Comparison of ENCODE assay signal across 8 mouse cellular contexts in the genomic region with DNA sequence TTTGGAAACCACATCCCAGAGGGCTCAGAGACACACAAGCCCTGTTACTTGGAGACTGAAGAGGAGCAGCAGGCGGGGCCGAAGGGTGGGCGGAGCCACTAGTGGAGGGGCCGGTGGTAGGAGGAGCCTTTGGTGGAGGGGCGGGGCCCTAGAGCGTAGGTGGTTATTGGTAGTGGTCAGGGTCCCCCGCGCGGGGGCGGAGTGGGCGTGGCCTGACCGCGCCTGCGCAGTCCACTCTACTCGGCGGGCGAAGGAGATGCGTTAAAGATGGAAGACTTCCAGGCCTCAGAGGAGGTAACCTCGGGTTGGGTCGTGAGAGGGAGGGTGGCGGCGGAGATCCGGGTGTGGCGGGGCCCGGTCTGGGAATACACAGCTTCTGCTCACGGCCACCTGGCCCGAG. TPM values are rescaled to one million over a fixed set of nuclear protein-coding genes. Genes with fewer than 3 reads are reported as not detected.
A peak's percentile ranks its signal among the peaks of the same experiment; 100 is the strongest.
DNase-seq lines count a peak whose midpoint lies in the region; ATAC-seq and TF ChIP-seq lines count a peak whose summit lies in the region.
"Not testable (repeated sequence)": the region's sequence is repeated elsewhere in the genome, so short reads cannot be mapped to it uniquely, and the experiment has no call there.

TSS of gene Dynlt1b (plus strand) at position 168 of the 400 bp plus-strand sequence.

- under 1% methylated on average over 27 of the region's 27 CpGs for WGBS in hindbrain, embryonic 10.5 days
- under 1% methylated on average over 27 of the region's 27 CpGs for WGBS in lung, postnatal 0 days

- peak; percentile 91 for DNase-seq in MEL-GATA-1-ER (ENCODE audit: extremely low read depth, low read depth)
- peak; percentile 100 for DNase-seq in cerebellum, adult 8-10 months
- peak; percentile 100 for DNase-seq in hindbrain, embryonic 10.5 days (ENCODE audit: low spot score)
- peak; percentile 100 for DNase-seq in layer of hippocampus, adult 9-11 months
- DNase-seq in lung, postnatal 0 days (ENCODE audit: low spot score): peak; percentile 100
- peak; percentile 100 for DNase-seq in ovary, postnatal 14 days (ENCODE audit: low spot score)
- DNase-seq in thymus, postnatal 14 days: peak; percentile 100

- peak within 1 kb of the TSS; percentile 46 for H3K4me2 ChIP-seq in lung, postnatal 0 days (replicated peaks; ENCODE audit: low read depth, low read length)

- not testable (repeated sequence) for H3K9me3 ChIP-seq in hindbrain, embryonic 10.5 days; lung, postnatal 0 days (ENCODE audit: low read length)

- H3K36me3 ChIP-seq in hindbrain, embryonic 10.5 days: peaks cover 18% of the 10 kb centered on the region
- not testable (repeated sequence) for H3K36me3 ChIP-seq in lung, postnatal 0 days (ENCODE audit: insufficient read depth, low read length)

- H3K4me1 ChIP-seq in hindbrain, embryonic 10.5 days (replicated peaks): peaks cover 11% of the 10 kb centered on the region
- H3K4me1 ChIP-seq in lung, postnatal 0 days (ENCODE audit: insufficient read depth, low read depth, low read length): not testable (repeated sequence)

- not testable (repeated sequence) for H3K27me3 ChIP-seq in hindbrain, embryonic 10.5 days (ENCODE audit: insufficient read depth, poor library complexity, severe bottlenecking); lung, postnatal 0 days (replicated peaks; ENCODE audit: insufficient read depth, low read length)

- ATAC-seq in frontal cortex, adult (ENCODE audit: low TSS enrichment): peak; percentile 86
- peak; percentile 99 for ATAC-seq in lung, postnatal 0 days

- peak within 1 kb of the TSS; percentile 87 for H3K27ac ChIP-seq in hindbrain, embryonic 10.5 days
- H3K27ac ChIP-seq in lung, postnatal 0 days (ENCODE audit: low read length): peak within 1 kb of the TSS; percentile 32; the same call in 1 of the 2 replicates

- TF ChIP-seq CTCF in lung, postnatal 0 days (IDR thresholded peaks at IDR 0.05): peak; percentile 54

- peak within 1 kb of the TSS; percentile 13; the same call in 1 of the 2 replicates for H3K9ac ChIP-seq in lung, postnatal 0 days (replicated peaks; ENCODE audit: low read depth)

- peak within 1 kb of the TSS; percentile 53 for H3K4me3 ChIP-seq in hindbrain, embryonic 10.5 days
- peak within 1 kb of the TSS; percentile 50 for H3K4me3 ChIP-seq in lung, postnatal 0 days (ENCODE audit: low read depth, low read length)

- TF ChIP-seq EP300 in lung, postnatal 0 days (IDR thresholded peaks at IDR 0.05): not testable (repeated sequence)

RNA-seq across cellular contexts. Expression of gene Dynlt1b, which starts in this region (rescaled TPM):
- polyA plus RNA-seq in hindbrain, embryonic 10.5 days (2016; fragmentation: Nextera tagmentation; extraction: Ambion mirVana): 585 and 814 TPM in 2 replicates
- polyA plus RNA-seq in lung, postnatal 0 days (2015; fragmentation: Nextera tagmentation; extraction: Ambion mirVana): 537 and 571 TPM in 2 replicates

Comparison
In these comparisons a context has a peak if more than half of its experiments do, and no peak if none do; other contexts are left out.
1. Peak in every context shown above with its lines: DNase-seq, ATAC-seq, H3K4me3 ChIP-seq and H3K27ac ChIP-seq.